Mouse (Mus musculus) lung, postnatal 10 days (tissue): ENCODE data around the gene Mup6.
A peak's percentile ranks its signal among the peaks of the same experiment; 100 is the strongest.
"Not testable (repeated sequence)": the region's sequence is repeated elsewhere in the genome, so short reads cannot be mapped to it uniquely, and the experiment has no call there.

Experiments used
- DNase-seq: peaks from one replicate; pipeline ENCODE4 v3.0.0; 2021

Mup6 gene

GRCm38 (mm10) chr4:59963405-59964344 lies at the start of gene Mup6:
TSS of gene Mup6 (plus strand) at chr4:59964294.
- DNase-seq = no peak

GRCm38 (mm10) chr4:59914608-59915403 lies 49.3 kb upstream of the Mup6 start, which contains the start of gene Slc46a2:
TSS of gene Slc46a2 (minus strand) at chr4:59915056.
- DNase-seq = no peak

GRCm38 (mm10) chr4:59917966-59918365 lies 46.1 kb upstream of the Mup6 start:
- DNase-seq = peak; percentile 14

GRCm38 (mm10) chr4:59925082-59925481 lies 39.0 kb upstream of the Mup6 start:
- DNase-seq = no peak

GRCm38 (mm10) chr4:59927666-59928065 lies 36.4 kb upstream of the Mup6 start:
- no peak for DNase-seq

- peak; percentile 83 for DNase-seq
Observed at GRCm38 (mm10) chr4:59928347-59928746, 35.7 kb upstream of the Mup6 start.

GRCm38 (mm10) chr4:59932505-59933281 lies 31.4 kb upstream of the Mup6 start:
- DNase-seq = no peak

- no peak for DNase-seq
Observed at GRCm38 (mm10) chr4:59937543-59937942, 26.6 kb upstream of the Mup6 start.

GRCm38 (mm10) chr4:59960610-59961009 lies 3.5 kb upstream of the Mup6 start, which contains the start of gene Mup4:
TSS of gene Mup4 (minus strand) at chr4:59960710.
- no peak for DNase-seq

GRCm38 (mm10) chr4:59997894-59998293 lies 33.8 kb downstream of the Mup6 start:
- DNase-seq = not testable (repeated sequence)

- DNase-seq = not testable (repeated sequence)
Observed at GRCm38 (mm10) chr4:60020141-60020540, 56.0 kb downstream of the Mup6 start.

GRCm38 (mm10) chr4:60029334-60030111 lies 65.4 kb downstream of the Mup6 start:
- DNase-seq = not testable (repeated sequence)
